ENCODE assay signal across 17 mouse cellular contexts in the genomic region with DNA sequence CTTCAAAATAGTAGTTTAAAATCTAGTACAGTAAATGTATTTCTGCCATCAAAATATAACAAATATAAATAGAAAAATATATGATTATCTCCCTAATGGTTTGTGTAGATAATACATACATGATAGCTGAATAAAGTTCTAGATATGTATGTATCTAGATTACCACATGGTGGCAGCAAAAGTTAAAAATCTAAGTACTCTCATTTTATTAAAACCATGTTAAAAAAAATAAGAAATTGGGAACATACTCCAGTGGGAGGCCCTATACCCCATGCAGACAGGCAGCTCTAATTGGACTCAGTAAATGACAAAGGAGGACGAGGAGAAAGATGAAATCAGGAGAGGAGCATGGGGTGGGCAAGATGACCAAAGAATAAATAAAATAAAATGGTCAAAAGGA. TPM values are rescaled to one million over a fixed set of nuclear protein-coding genes. Genes with fewer than 3 reads are reported as not detected.
A peak's percentile ranks its signal among the peaks of the same experiment; 100 is the strongest.
DNase-seq lines count a peak whose midpoint lies in the region; ATAC-seq and TF ChIP-seq lines count a peak whose summit lies in the region.
"Had no signal": no experiment of that assay in that cellular context is flagged by ENCODE, and none has a peak within 500 bp of the region (broad histone marks: within the 10 kb centered on the region; RNA-seq: fewer than 3 reads in every experiment).

No protein-coding gene starts in this region.

- no peak overlapping the region for H3K4me3 ChIP-seq in embryonic facial prominence, embryonic 11.5 days (ENCODE audit: low read depth, low read length)
- no peak overlapping the region for H3K4me3 ChIP-seq in embryonic facial prominence, embryonic 10.5 days
- H3K4me3 ChIP-seq in layer of hippocampus, adult 2 months, result no peak overlapping the region
- no peak overlapping the region for H3K4me3 ChIP-seq in embryonic facial prominence, embryonic 14.5 days (ENCODE audit: low read depth, low read length)
- no peak overlapping the region for H3K4me3 ChIP-seq in lung, adult 2 months (replicated peaks; ENCODE audit: extremely low read depth, low read depth, low read length)
- H3K4me3 ChIP-seq: heart, embryonic 12.5 days; hindbrain, embryonic 13.5 days; liver, embryonic 13.5 days had no signal

- H3K4me1 ChIP-seq in embryonic facial prominence, embryonic 11.5 days (ENCODE audit: control insufficient read depth, insufficient read depth, low read length), result no peaks in the 10 kb centered on the region
- no peaks in the 10 kb centered on the region for H3K4me1 ChIP-seq in embryonic facial prominence, embryonic 10.5 days
- H3K4me1 ChIP-seq in embryonic facial prominence, embryonic 14.5 days (ENCODE audit: control insufficient read depth, insufficient read depth, low read length), result no peaks in the 10 kb centered on the region
- H3K4me1 ChIP-seq in lung, adult 2 months (ENCODE audit: control insufficient read depth, insufficient read depth, low read length), result no peaks in the 10 kb centered on the region
- H3K4me1 ChIP-seq: heart, embryonic 12.5 days; hindbrain, embryonic 13.5 days; liver, embryonic 13.5 days had no signal

- WGBS in embryonic facial prominence, embryonic 11.5 days, result 17% methylated on average over 1 of the region's 1 CpGs
- WGBS in embryonic facial prominence, embryonic 10.5 days, result 43% methylated on average over 1 of the region's 1 CpGs
- 15% methylated on average over 1 of the region's 1 CpGs for WGBS in embryonic facial prominence, embryonic 14.5 days
- WGBS in lung, adult 2 months, result 42% methylated on average over 1 of the region's 1 CpGs

- TF ChIP-seq CTCF in layer of hippocampus, adult 2 months (conservative IDR thresholded peaks at IDR 0.05), result peak; percentile 77
- TF ChIP-seq CTCF in lung, adult 2 months (IDR thresholded peaks at IDR 0.05; ENCODE audit: insufficient read depth, low read length), result no peak

- H3K9ac ChIP-seq in embryonic facial prominence, embryonic 11.5 days (replicated peaks; ENCODE audit: low read length), result no peak overlapping the region
- no peak overlapping the region for H3K9ac ChIP-seq in embryonic facial prominence, embryonic 14.5 days (ENCODE audit: low read depth, low read length)
- H3K9ac ChIP-seq: heart, embryonic 12.5 days; hindbrain, embryonic 13.5 days; liver, embryonic 13.5 days had no signal

- peak; percentile 40 for DNase-seq in embryonic facial prominence, embryonic 11.5 days (ENCODE audit: low spot score)
- no peak for DNase-seq in embryonic facial prominence, embryonic 10.5 days (ENCODE audit: low spot score)
- no peak for DNase-seq in layer of hippocampus, adult 2 months (ENCODE audit: low spot score in 2 of 2)
- DNase-seq in layer of hippocampus, postnatal 25 days (ENCODE audit: extremely low spot score in 1 of 2, low spot score in 1 of 2), result no peak
- DNase-seq in CD4-positive, CD25-positive, alpha-beta regulatory T cell, adult 2 months (ENCODE audit: low read depth, low spot score), result peak; percentile 34
- peak; percentile 64 for DNase-seq in embryonic facial prominence, embryonic 14.5 days (ENCODE audit: low spot score)
- no peak for DNase-seq in thymus, postnatal 25 days
- DNase-seq in lung, adult 2 months, result no peak
- DNase-seq: adrenal gland, postnatal 25 days; cerebellum, adult 8-10 months; kidney, postnatal 10 days; liver, embryonic 13.5 days; spleen, adult 18-20 months; thymus, adult 18-20 months had no signal

- H3K27ac ChIP-seq in embryonic facial prominence, embryonic 11.5 days (replicated peaks; ENCODE audit: low read depth, low read length), result no peak overlapping the region
- no peak overlapping the region for H3K27ac ChIP-seq in embryonic facial prominence, embryonic 10.5 days (replicated peaks)
- no peak overlapping the region for H3K27ac ChIP-seq in layer of hippocampus, adult 2 months
- H3K27ac ChIP-seq in embryonic facial prominence, embryonic 14.5 days (replicated peaks; ENCODE audit: low read depth, low read length), result no peak overlapping the region
- H3K27ac ChIP-seq: hindbrain, embryonic 13.5 days; liver, embryonic 13.5 days had no signal

- no peaks in the 10 kb centered on the region for H3K27me3 ChIP-seq in embryonic facial prominence, embryonic 11.5 days (ENCODE audit: control insufficient read depth, insufficient read depth, low read length)
- H3K27me3 ChIP-seq in embryonic facial prominence, embryonic 10.5 days (replicated peaks; ENCODE audit: low read depth, poor library complexity, severe bottlenecking), result no peaks in the 10 kb centered on the region
- no peaks in the 10 kb centered on the region for H3K27me3 ChIP-seq in embryonic facial prominence, embryonic 14.5 days (replicated peaks; ENCODE audit: control insufficient read depth, insufficient read depth, low read length)
- H3K27me3 ChIP-seq: heart, embryonic 12.5 days; hindbrain, embryonic 13.5 days; liver, embryonic 13.5 days had no signal

- H3K36me3 ChIP-seq in embryonic facial prominence, embryonic 11.5 days (replicated peaks; ENCODE audit: control insufficient read depth, insufficient read depth, low read depth, low read length), result no peaks in the 10 kb centered on the region
- no peaks in the 10 kb centered on the region for H3K36me3 ChIP-seq in embryonic facial prominence, embryonic 10.5 days (replicated peaks)
- no peaks in the 10 kb centered on the region for H3K36me3 ChIP-seq in embryonic facial prominence, embryonic 14.5 days (ENCODE audit: control insufficient read depth, insufficient read depth, low read length)
- H3K36me3 ChIP-seq: heart, embryonic 12.5 days; hindbrain, embryonic 13.5 days; liver, embryonic 13.5 days had no signal

- TF ChIP-seq POLR2A in lung, adult 2 months (IDR thresholded peaks at IDR 0.05; ENCODE audit: borderline replicate concordance, extremely low read depth, low read depth, low read length), result no peak

- no peak for ATAC-seq in embryonic facial prominence, embryonic 11.5 days (replicated peaks; ENCODE audit: insufficient number of reproducible peaks, low FRiP score, low TSS enrichment, low read depth)
- ATAC-seq in embryonic facial prominence, embryonic 14.5 days (ENCODE audit: low read depth), result no peak

- H3K9me3 ChIP-seq in embryonic facial prominence, embryonic 11.5 days (replicated peaks; ENCODE audit: control insufficient read depth, low read length), result no peaks in the 10 kb centered on the region
- H3K9me3 ChIP-seq in embryonic facial prominence, embryonic 10.5 days, result no peaks in the 10 kb centered on the region
- no peaks in the 10 kb centered on the region for H3K9me3 ChIP-seq in embryonic facial prominence, embryonic 14.5 days (ENCODE audit: control insufficient read depth, low read length)
- H3K9me3 ChIP-seq: heart, embryonic 12.5 days; hindbrain, embryonic 13.5 days; liver, embryonic 13.5 days had no signal

- H3K4me2 ChIP-seq in embryonic facial prominence, embryonic 11.5 days (ENCODE audit: low read depth, low read length), result no peak overlapping the region
- no peak overlapping the region for H3K4me2 ChIP-seq in embryonic facial prominence, embryonic 14.5 days (ENCODE audit: low read depth, low read length)
- H3K4me2 ChIP-seq: heart, embryonic 12.5 days; hindbrain, embryonic 13.5 days; liver, embryonic 13.5 days had no signal

RNA-seq across cellular contexts. Expression of gene Klrg1, which starts 30.5 kb away (rescaled TPM):
- not detected in 2 replicates for polyA plus RNA-seq in embryonic facial prominence, embryonic 11.5 days (2014; fragmentation: Nextera tagmentation; extraction: Ambion mirVana)
- not detected in 2 replicates for polyA plus RNA-seq in embryonic facial prominence, embryonic 10.5 days (2016; fragmentation: Nextera tagmentation; extraction: Ambion mirVana)
- total RNA-seq in layer of hippocampus, adult 2 months (2021), result under 1 TPM; 0.33 to 0.91 TPM
- under 1 TPM; 0.42 to 0.69 TPM for total RNA-seq in layer of hippocampus, postnatal 25 days (2021)
- 0.14 and 0.19 TPM in 2 replicates for polyA plus RNA-seq in embryonic facial prominence, embryonic 14.5 days (2014; fragmentation: Nextera tagmentation; extraction: Ambion mirVana)
- polyA plus RNA-seq in lung, adult 2 months (2012; rRNA removed), result 0.65 and 0.66 TPM in 2 replicates
- total RNA-seq: adrenal gland, postnatal 25 days; gastrocnemius, adult 18-20 months had no signal
- polyA plus RNA-seq: heart, embryonic 12.5 days; liver, embryonic 13.5 days had no signal

RNA-seq across cellular contexts. Expression of gene M6pr, which starts 56.4 kb away (rescaled TPM):
- polyA plus RNA-seq in embryonic facial prominence, embryonic 11.5 days (2014; fragmentation: Nextera tagmentation; extraction: Ambion mirVana), result 85.0 and 85.6 TPM in 2 replicates
- polyA plus RNA-seq in embryonic facial prominence, embryonic 10.5 days (2016; fragmentation: Nextera tagmentation; extraction: Ambion mirVana), result 80.4 and 85.2 TPM in 2 replicates
- total RNA-seq in layer of hippocampus, adult 2 months (2021), result 10 to 100 TPM; 75.9 to 78.9 TPM
- total RNA-seq in layer of hippocampus, postnatal 25 days (2021), result 10 to 100 TPM; 67.1 to 73.0 TPM
- polyA plus RNA-seq in embryonic facial prominence, embryonic 14.5 days (2014; fragmentation: Nextera tagmentation; extraction: Ambion mirVana), result 86.8 and 87.9 TPM in 2 replicates
- polyA plus RNA-seq in lung, adult 2 months (2012; rRNA removed), result 49.8 and 79.0 TPM in 2 replicates

Comparison
In these comparisons a context has a peak if more than half of its experiments do, and no peak if none do; other contexts are left out.
1. DNase-seq: peak in embryonic facial prominence, embryonic 11.5 days (single experiment), CD4-positive, CD25-positive, alpha-beta regulatory T cell, adult 2 months (single experiment) and embryonic facial prominence, embryonic 14.5 days (single experiment); none in embryonic facial prominence, embryonic 10.5 days (single experiment), layer of hippocampus, adult 2 months (0 of 2), layer of hippocampus, postnatal 25 days (0 of 2), thymus, postnatal 25 days (single experiment) and lung, adult 2 months (single experiment).